Mouse (Mus musculus) ES-E14 (cell line): Measurements from ENCODE around the gene March1.
A peak's percentile ranks its signal among the peaks of the same experiment; 100 is the strongest.

ENCODE experiments used
- CHD2 ChIP-seq: IDR thresholded peaks from 2 replicates; pipeline ENCODE4 v1.6.1; 2014; ENCODE audit warnings: mild to moderate bottlenecking, low read depth, low read length, inconsistent platforms
- MAFK ChIP-seq: IDR thresholded peaks from 2 replicates; pipeline ENCODE4 v1.6.1; 2014; ENCODE audit warnings: mild to moderate bottlenecking, low read depth, low read length, inconsistent platforms; ENCODE audit not compliant: insufficient read depth
- ZC3H11A ChIP-seq: IDR thresholded peaks from 2 replicates; pipeline ENCODE4 v1.6.1; 2012; ENCODE audit warnings: low read depth, mild to moderate bottlenecking, inconsistent platforms, low read length, borderline replicate concordance
- ZNF384 ChIP-seq: IDR thresholded peaks from 2 replicates; pipeline ENCODE4 v1.6.1; 2012; ENCODE audit warnings: low read depth, low read length, inconsistent platforms

DNA sequence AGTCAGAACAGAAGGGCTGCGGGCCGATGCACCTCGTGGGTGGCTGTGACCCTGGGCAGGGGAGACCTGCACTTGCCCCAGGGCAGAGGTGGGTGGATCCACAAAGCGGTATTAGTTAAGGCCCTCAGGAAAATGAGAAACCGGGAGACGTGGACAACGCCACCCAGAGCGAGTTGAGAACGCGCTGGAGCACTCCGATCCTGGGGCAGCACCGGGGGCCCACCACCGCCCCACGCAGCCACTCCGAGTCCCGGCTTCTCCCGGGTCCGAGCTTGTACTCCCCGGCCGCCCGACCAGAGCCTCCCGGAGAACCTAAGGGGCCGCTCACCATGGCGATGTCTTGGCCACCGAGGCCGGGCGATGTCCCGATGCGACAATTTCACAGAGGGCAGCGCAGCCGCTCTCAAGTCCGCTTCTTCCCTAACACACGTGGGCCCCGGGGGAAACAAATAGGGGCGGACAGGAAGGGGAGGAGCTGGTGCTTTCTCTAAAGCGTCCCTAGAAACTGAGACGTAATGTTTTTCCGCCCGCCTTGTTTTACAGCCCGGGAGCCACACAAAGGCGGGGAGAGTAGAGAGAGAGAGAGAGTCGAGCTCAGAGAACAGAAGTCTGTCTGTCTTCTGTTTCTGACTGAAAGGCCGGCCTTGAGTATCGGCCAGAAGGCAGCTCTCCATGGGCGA, 868.5 kb downstream of the March1 start, which contains the start of gene Tma16:
- TF ChIP-seq ZC3H11A = 0 out of 2 replicates have a peak, but pooled peaks have one; percentile 8
- TF ChIP-seq CHD2 = peak; percentile 44; the same call in 1 of the 2 replicates
- no peak for TF ChIP-seq MAFK
- TF ChIP-seq ZNF384 = no peak
